Mouse (Mus musculus): ENCODE results near the gene Ablim1. TPM values are rescaled to one million over a fixed set of nuclear protein-coding genes. Genes with fewer than 3 reads are reported as not detected.

The Ablim1 gene
- polyA plus RNA-seq, 1 experiment from 2014 or later, result 39.3 TPM

GRCm38 (mm10) chr19:57103360-57103958, 211.3 kb downstream of the Ablim1 start:
- peaks cover 36% of the 10 kb centered on the region for H3K4me1 ChIP-seq (ENCODE audit: insufficient read depth, low read length)
- H3K9me3 ChIP-seq (ENCODE audit: low read length), result no peaks in the 10 kb centered on the region
- peak overlapping the region; percentile 89 for H3K27ac ChIP-seq (ENCODE audit: low read length)
- no peaks in the 10 kb centered on the region for H3K36me3 ChIP-seq (ENCODE audit: insufficient read depth, low read length)
- ATAC-seq (ENCODE audit: low FRiP score, low TSS enrichment), result no peak
- no peaks in the 10 kb centered on the region for H3K27me3 ChIP-seq (ENCODE audit: insufficient read depth, low read length)
- no peak overlapping the region for H3K4me3 ChIP-seq (ENCODE audit: low read length)
- no peak overlapping the region for H3K4me2 ChIP-seq (replicated peaks; ENCODE audit: low read depth, low read length)
- WGBS, result 43% methylated on average over 4 of the region's 4 CpGs
- no peak overlapping the region for H3K9ac ChIP-seq (replicated peaks; ENCODE audit: low read length)

DNA sequence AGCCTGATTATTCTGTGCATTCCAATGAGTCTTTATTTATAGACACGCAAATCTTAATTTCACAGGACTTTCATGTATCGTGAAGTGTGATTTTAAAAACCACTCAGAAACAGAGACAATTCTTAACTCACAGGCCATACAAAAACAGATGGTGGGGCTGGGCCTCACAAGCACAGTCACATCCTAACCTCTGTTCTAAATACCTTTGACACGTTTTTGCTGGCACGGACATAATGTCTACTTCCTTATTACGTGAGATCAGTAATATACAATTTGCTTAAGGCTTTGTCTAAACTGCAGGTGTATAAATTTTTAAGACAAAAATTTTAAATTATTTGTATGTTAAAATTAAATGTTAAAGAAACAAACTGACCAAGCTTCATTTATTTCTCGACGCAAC, 212.7 kb downstream of the Ablim1 start:
- Histone ChIP-seq H3K4me1 (ENCODE audit: insufficient read depth, low read length) (peaks cover 48% of the 10 kb centered on the region), H3K9me3 (ENCODE audit: low read length) (no peaks in the 10 kb centered on the region), H3K9ac (replicated peaks; ENCODE audit: low read length) (no peak overlapping the region), H3K27me3 (ENCODE audit: insufficient read depth, low read length) (no peaks in the 10 kb centered on the region), H3K4me3 (ENCODE audit: low read length) (no peak overlapping the region), H3K36me3 (ENCODE audit: insufficient read depth, low read length) (no peaks in the 10 kb centered on the region), H3K4me2 (replicated peaks; ENCODE audit: low read depth, low read length) (no peak overlapping the region), H3K27ac (ENCODE audit: low read length) (no peak overlapping the region)
- ATAC-seq (ENCODE audit: low FRiP score, low TSS enrichment), result no peak
- WGBS, result 78% methylated on average over 7 of the region's 7 CpGs

DNA sequence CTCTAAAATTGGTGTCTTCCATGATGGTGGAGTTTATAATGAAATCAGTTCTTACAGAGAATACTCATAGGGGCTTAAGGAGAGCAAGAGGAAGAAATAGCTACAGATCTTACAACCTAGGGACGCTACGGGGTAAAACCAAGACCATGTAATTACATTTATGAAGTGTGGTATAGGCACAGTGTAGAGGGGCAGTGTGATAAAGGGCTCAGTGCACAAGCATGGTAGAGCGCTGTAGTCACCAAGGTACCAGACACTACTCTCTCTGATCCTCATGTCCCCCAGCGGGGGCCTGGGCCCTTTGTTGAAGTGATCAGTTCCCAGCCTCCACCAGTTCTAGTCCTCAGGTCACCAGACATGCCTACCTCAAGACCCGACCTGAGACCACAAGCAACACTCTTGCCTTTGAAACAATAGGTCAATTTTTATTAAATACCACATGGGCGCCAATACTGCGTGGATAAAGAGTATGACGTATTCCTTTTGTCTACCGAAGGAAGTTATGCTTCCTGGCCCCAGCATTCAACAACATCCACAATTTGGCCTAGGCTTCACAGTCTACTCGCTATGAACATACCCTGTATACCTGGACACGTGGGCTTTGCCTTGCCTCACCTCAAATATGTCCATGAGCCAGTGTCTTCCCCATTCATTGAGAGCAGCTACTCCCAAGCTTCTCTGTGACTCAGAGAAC, 213.8 kb downstream of the Ablim1 start:
- Histone ChIP-seq H3K4me3 (ENCODE audit: low read length) (no peak overlapping the region), H3K4me1 (ENCODE audit: insufficient read depth, low read length) (peaks cover 40% of the 10 kb centered on the region)
- 91% methylated on average over 11 of the region's 11 CpGs for WGBS

DNA sequence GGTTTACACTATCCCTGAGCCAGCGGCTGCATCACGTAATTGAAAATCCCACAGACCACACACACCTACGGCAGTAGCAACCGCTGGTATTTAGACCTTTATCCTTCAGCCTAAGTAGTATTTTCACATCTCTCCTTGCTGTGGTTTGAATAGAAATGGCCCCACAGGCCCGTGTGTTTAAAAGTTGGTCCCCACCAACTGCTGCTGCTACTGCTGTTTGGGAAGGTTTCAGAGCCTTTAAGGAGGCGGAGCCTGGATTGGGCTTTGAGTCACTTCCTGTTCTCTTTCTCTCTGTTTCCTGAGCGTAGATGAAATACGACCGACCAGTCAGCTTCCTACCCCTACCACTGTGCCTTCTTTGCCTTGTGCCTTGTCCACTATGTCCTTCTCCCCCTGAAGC, 214.7 kb downstream of the Ablim1 start:
- Histone ChIP-seq H3K9ac (replicated peaks; ENCODE audit: low read length) (no peak overlapping the region), H3K4me2 (replicated peaks; ENCODE audit: low read depth, low read length) (no peak overlapping the region), H3K27me3 (ENCODE audit: insufficient read depth, low read length) (no peaks in the 10 kb centered on the region), H3K27ac (ENCODE audit: low read length) (no peak overlapping the region), H3K9me3 (ENCODE audit: low read length) (no peaks in the 10 kb centered on the region), H3K4me1 (ENCODE audit: insufficient read depth, low read length) (peaks cover 37% of the 10 kb centered on the region), H3K4me3 (ENCODE audit: low read length) (no peak overlapping the region), H3K36me3 (ENCODE audit: insufficient read depth, low read length) (no peaks in the 10 kb centered on the region)
- WGBS, result 88% methylated on average over 9 of the region's 9 CpGs
- ATAC-seq (ENCODE audit: low FRiP score, low TSS enrichment), result no peak

More for the DNA sequence above, 213.8 kb downstream of the Ablim1 start:
- Histone ChIP-seq H3K27ac (ENCODE audit: low read length) (no peak overlapping the region), H3K36me3 (ENCODE audit: insufficient read depth, low read length) (no peaks in the 10 kb centered on the region), H3K27me3 (ENCODE audit: insufficient read depth, low read length) (no peaks in the 10 kb centered on the region), H3K9me3 (ENCODE audit: low read length) (no peaks in the 10 kb centered on the region), H3K9ac (replicated peaks; ENCODE audit: low read length) (no peak overlapping the region), H3K4me2 (replicated peaks; ENCODE audit: low read depth, low read length) (no peak overlapping the region)
- ATAC-seq (ENCODE audit: low FRiP score, low TSS enrichment), result no peak

GRCm38 (mm10) chr19:57099094-57099357, 215.7 kb downstream of the Ablim1 start:
- H3K36me3 ChIP-seq (ENCODE audit: insufficient read depth, low read length), result no peaks in the 10 kb centered on the region
- H3K4me2 ChIP-seq (replicated peaks; ENCODE audit: low read depth, low read length), result no peak overlapping the region
- 71% methylated on average over 4 of the region's 4 CpGs for WGBS
- 0 out of 2 replicates have a peak, but pooled peaks have one; percentile 7 for ATAC-seq (ENCODE audit: low FRiP score, low TSS enrichment)
- H3K9ac ChIP-seq (replicated peaks; ENCODE audit: low read length), result no peak overlapping the region
- peaks cover 30% of the 10 kb centered on the region for H3K4me1 ChIP-seq (ENCODE audit: insufficient read depth, low read length)
- no peak overlapping the region for H3K4me3 ChIP-seq (ENCODE audit: low read length)
- no peaks in the 10 kb centered on the region for H3K27me3 ChIP-seq (ENCODE audit: insufficient read depth, low read length)
- peak overlapping the region; percentile 90 for H3K27ac ChIP-seq (ENCODE audit: low read length)
- no peaks in the 10 kb centered on the region for H3K9me3 ChIP-seq (ENCODE audit: low read length)

- Histone ChIP-seq H3K27me3 (ENCODE audit: insufficient read depth, low read length) (no peaks in the 10 kb centered on the region), H3K9ac (replicated peaks; ENCODE audit: low read length) (no peak overlapping the region), H3K4me3 (ENCODE audit: low read length) (no peak overlapping the region), H3K36me3 (ENCODE audit: insufficient read depth, low read length) (no peaks in the 10 kb centered on the region), H3K27ac (ENCODE audit: low read length) (peak overlapping the region; percentile 90), H3K4me1 (ENCODE audit: insufficient read depth, low read length) (peaks cover 24% of the 10 kb centered on the region), H3K4me2 (replicated peaks; ENCODE audit: low read depth, low read length) (0 out of 2 replicates have a peak overlapping the region, but pooled peaks have one; percentile 2), H3K9me3 (ENCODE audit: low read length) (no peaks in the 10 kb centered on the region)
- peak; percentile 44; the same call in 1 of the 2 replicates for ATAC-seq (ENCODE audit: low FRiP score, low TSS enrichment)
- 35% methylated on average over 14 of the region's 14 CpGs for WGBS
Measured at GRCm38 (mm10) chr19:57098241-57099093, 216.3 kb downstream of the Ablim1 start.

GRCm38 (mm10) chr19:57095340-57095739, 219.4 kb downstream of the Ablim1 start:
- H3K27me3 ChIP-seq (ENCODE audit: insufficient read depth, low read length), result no peaks in the 10 kb centered on the region
- no peak overlapping the region for H3K4me2 ChIP-seq (replicated peaks; ENCODE audit: low read depth, low read length)
- H3K4me3 ChIP-seq (ENCODE audit: low read length), result no peak overlapping the region
- no peak for ATAC-seq (ENCODE audit: low FRiP score, low TSS enrichment)
- no peak overlapping the region for H3K27ac ChIP-seq (ENCODE audit: low read length)
- H3K9me3 ChIP-seq (ENCODE audit: low read length), result no peaks in the 10 kb centered on the region
- H3K9ac ChIP-seq (replicated peaks; ENCODE audit: low read length), result no peak overlapping the region
- WGBS, result 83% methylated on average over 7 of the region's 7 CpGs
- H3K36me3 ChIP-seq (ENCODE audit: insufficient read depth, low read length), result no peaks in the 10 kb centered on the region
- peaks cover 25% of the 10 kb centered on the region for H3K4me1 ChIP-seq (ENCODE audit: insufficient read depth, low read length)

DNA sequence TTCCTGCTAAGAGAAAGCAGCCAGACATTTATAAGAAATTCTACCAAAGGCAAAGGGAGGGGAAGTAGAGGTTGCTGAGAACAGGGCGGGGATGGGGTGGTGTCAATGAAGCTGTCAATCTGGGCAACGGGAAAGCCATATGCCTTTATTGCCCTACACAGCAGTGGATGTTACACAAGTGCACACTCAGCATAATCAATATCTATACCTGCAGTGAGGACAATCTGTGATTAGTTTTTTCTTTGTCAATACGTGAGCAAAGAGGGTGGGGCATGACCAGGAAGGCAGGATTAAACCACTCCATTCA, 221.1 kb downstream of the Ablim1 start:
- no peak overlapping the region for H3K4me3 ChIP-seq (ENCODE audit: low read length)
- no peak overlapping the region for H3K27ac ChIP-seq (ENCODE audit: low read length)
- H3K9ac ChIP-seq (replicated peaks; ENCODE audit: low read length), result no peak overlapping the region
- no peaks in the 10 kb centered on the region for H3K36me3 ChIP-seq (ENCODE audit: insufficient read depth, low read length)
- H3K4me2 ChIP-seq (replicated peaks; ENCODE audit: low read depth, low read length), result no peak overlapping the region
- peaks cover 16% of the 10 kb centered on the region for H3K4me1 ChIP-seq (ENCODE audit: insufficient read depth, low read length)
- H3K27me3 ChIP-seq (ENCODE audit: insufficient read depth, low read length), result no peaks in the 10 kb centered on the region
- no peak for ATAC-seq (ENCODE audit: low FRiP score, low TSS enrichment)
- WGBS, result 66% methylated on average over 3 of the region's 3 CpGs
- no peaks in the 10 kb centered on the region for H3K9me3 ChIP-seq (ENCODE audit: low read length)

GRCm38 (mm10) chr19:57092958-57093697, 221.6 kb downstream of the Ablim1 start:
- H3K27me3 ChIP-seq (ENCODE audit: insufficient read depth, low read length), result no peaks in the 10 kb centered on the region
- 89% methylated on average over 5 of the region's 5 CpGs for WGBS
- no peak overlapping the region for H3K4me3 ChIP-seq (ENCODE audit: low read length)
- no peaks in the 10 kb centered on the region for H3K9me3 ChIP-seq (ENCODE audit: low read length)
- H3K9ac ChIP-seq (replicated peaks; ENCODE audit: low read length), result no peak overlapping the region
- ATAC-seq (ENCODE audit: low FRiP score, low TSS enrichment), result no peak
- no peak overlapping the region for H3K4me2 ChIP-seq (replicated peaks; ENCODE audit: low read depth, low read length)
- H3K27ac ChIP-seq (ENCODE audit: low read length), result no peak overlapping the region
- H3K36me3 ChIP-seq (ENCODE audit: insufficient read depth, low read length), result no peaks in the 10 kb centered on the region
- peaks cover 11% of the 10 kb centered on the region; the same call in 1 of the 2 replicates for H3K4me1 ChIP-seq (ENCODE audit: insufficient read depth, low read length)
